Mouse (Mus musculus): ENCODE measurements at regions not wholly inside any gene's neighbourhood (a gene's known extent, or its start where the extent isn't known, plus 50 kb on each side); places are given as distances from the start of the nearest gene placed in this dataset.

GRCm38 (mm10) chr10:25776697-25777096 is 240.6 kb upstream of the Smlr1 start:
- Histone ChIP-seq H3K4me2 (no peak overlapping the region), H3K4me1 (replicated peaks) (no peaks in the 10 kb centered on the region), H3K9me3 (no peaks in the 10 kb centered on the region), H3K9ac (replicated peaks) (no peak overlapping the region), H3K36me3 (no peaks in the 10 kb centered on the region), H3K27me3 (no peaks in the 10 kb centered on the region), H3K4me3 (replicated peaks) (no peak overlapping the region), H3K27ac (no peak overlapping the region)
- no peak for ATAC-seq (ENCODE audit: insufficient number of reproducible peaks, insufficient read depth, low FRiP score, low TSS enrichment, low read depth)
- 88% methylated on average over 11 of the region's 11 CpGs for WGBS

GRCm38 (mm10) chr10:25770051-25770450 is 234.0 kb upstream of the Smlr1 start:
- Histone ChIP-seq H3K4me2 (no peak overlapping the region), H3K36me3 (no peaks in the 10 kb centered on the region), H3K9me3 (no peaks in the 10 kb centered on the region), H3K4me3 (replicated peaks) (no peak overlapping the region), H3K4me1 (replicated peaks) (no peaks in the 10 kb centered on the region), H3K27me3 (no peaks in the 10 kb centered on the region), H3K27ac (no peak overlapping the region), H3K9ac (replicated peaks) (no peak overlapping the region)
- no peak for ATAC-seq (ENCODE audit: insufficient number of reproducible peaks, insufficient read depth, low FRiP score, low TSS enrichment, low read depth)

GRCm38 (mm10) chr10:25768456-25768855 is 232.4 kb upstream of the Smlr1 start:
- H3K4me3 ChIP-seq (replicated peaks): no peak overlapping the region
- no peak overlapping the region for H3K4me2 ChIP-seq
- no peaks in the 10 kb centered on the region for H3K36me3 ChIP-seq
- H3K9me3 ChIP-seq: no peaks in the 10 kb centered on the region
- H3K4me1 ChIP-seq (replicated peaks): no peaks in the 10 kb centered on the region
- 87% methylated on average over 5 of the region's 5 CpGs for WGBS
- no peak overlapping the region for H3K9ac ChIP-seq (replicated peaks)
- no peaks in the 10 kb centered on the region for H3K27me3 ChIP-seq
- no peak overlapping the region for H3K27ac ChIP-seq
- ATAC-seq (ENCODE audit: insufficient number of reproducible peaks, insufficient read depth, low FRiP score, low TSS enrichment, low read depth): no peak

- H3K9ac ChIP-seq (replicated peaks): no peak overlapping the region
- no peaks in the 10 kb centered on the region for H3K36me3 ChIP-seq
- ATAC-seq (ENCODE audit: insufficient number of reproducible peaks, insufficient read depth, low FRiP score, low TSS enrichment, low read depth): no peak
- H3K4me3 ChIP-seq (replicated peaks): no peak overlapping the region
- H3K27ac ChIP-seq: no peak overlapping the region
- WGBS: 53% methylated on average over 3 of the region's 3 CpGs
- no peak overlapping the region for H3K4me2 ChIP-seq
- no peaks in the 10 kb centered on the region for H3K4me1 ChIP-seq (replicated peaks)
- H3K27me3 ChIP-seq: no peaks in the 10 kb centered on the region
- no peaks in the 10 kb centered on the region for H3K9me3 ChIP-seq
Measured at GRCm38 (mm10) chr10:25754300-25754699, 218.2 kb upstream of the Smlr1 start.

DNA sequence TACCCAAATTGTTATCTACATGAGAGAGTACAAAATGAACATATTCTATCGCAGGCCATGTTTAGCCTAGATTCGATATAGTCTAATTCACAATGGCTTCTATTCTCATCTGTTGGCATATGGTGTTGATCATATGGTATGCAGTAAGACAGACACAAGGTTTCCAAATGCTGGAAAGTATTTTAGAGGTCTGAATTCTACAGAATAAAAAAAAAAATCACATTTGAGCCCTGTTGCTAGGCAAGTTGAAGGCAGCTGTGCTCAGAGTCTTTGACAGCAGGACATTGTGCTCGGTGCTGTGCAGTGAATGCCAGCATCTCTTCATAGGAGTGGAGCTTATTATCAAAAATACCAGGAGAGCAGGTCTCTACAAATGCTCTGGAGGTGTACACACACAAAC is 206.6 kb upstream of the Smlr1 start:
- no peak overlapping the region for H3K9ac ChIP-seq (replicated peaks)
- no peak for ATAC-seq (ENCODE audit: insufficient number of reproducible peaks, insufficient read depth, low FRiP score, low TSS enrichment, low read depth)
- no peak overlapping the region for H3K4me2 ChIP-seq
- 78% methylated on average over 3 of the region's 3 CpGs for WGBS
- H3K4me1 ChIP-seq (replicated peaks): no peaks in the 10 kb centered on the region
- no peaks in the 10 kb centered on the region for H3K27me3 ChIP-seq
- no peak overlapping the region for H3K4me3 ChIP-seq (replicated peaks)
- H3K27ac ChIP-seq: no peak overlapping the region
- no peaks in the 10 kb centered on the region for H3K36me3 ChIP-seq
- H3K9me3 ChIP-seq: no peaks in the 10 kb centered on the region

- no peaks in the 10 kb centered on the region for H3K4me1 ChIP-seq (replicated peaks)
- ATAC-seq (ENCODE audit: insufficient number of reproducible peaks, insufficient read depth, low FRiP score, low TSS enrichment, low read depth): no peak
- 75% methylated on average over 2 of the region's 2 CpGs for WGBS
- H3K36me3 ChIP-seq: no peaks in the 10 kb centered on the region
- no peak overlapping the region for H3K4me2 ChIP-seq
- no peak overlapping the region for H3K4me3 ChIP-seq (replicated peaks)
- H3K9ac ChIP-seq (replicated peaks): no peak overlapping the region
- no peaks in the 10 kb centered on the region for H3K27me3 ChIP-seq
- H3K27ac ChIP-seq: no peak overlapping the region
- no peaks in the 10 kb centered on the region for H3K9me3 ChIP-seq
Measured at GRCm38 (mm10) chr10:25740956-25741355, 204.9 kb upstream of the Smlr1 start.

GRCm38 (mm10) chr10:25730470-25730869 is 194.4 kb upstream of the Smlr1 start:
- Histone ChIP-seq H3K4me1 (replicated peaks) (peaks cover 21% of the 10 kb centered on the region), H3K36me3 (no peaks in the 10 kb centered on the region), H3K27me3 (no peaks in the 10 kb centered on the region), H3K4me2 (no peak overlapping the region), H3K9ac (replicated peaks) (no peak overlapping the region), H3K9me3 (no peaks in the 10 kb centered on the region), H3K4me3 (replicated peaks) (no peak overlapping the region), H3K27ac (no peak overlapping the region)
- WGBS: 14% methylated on average over 3 of the region's 3 CpGs
- no peak for ATAC-seq (ENCODE audit: insufficient number of reproducible peaks, insufficient read depth, low FRiP score, low TSS enrichment, low read depth)

DNA sequence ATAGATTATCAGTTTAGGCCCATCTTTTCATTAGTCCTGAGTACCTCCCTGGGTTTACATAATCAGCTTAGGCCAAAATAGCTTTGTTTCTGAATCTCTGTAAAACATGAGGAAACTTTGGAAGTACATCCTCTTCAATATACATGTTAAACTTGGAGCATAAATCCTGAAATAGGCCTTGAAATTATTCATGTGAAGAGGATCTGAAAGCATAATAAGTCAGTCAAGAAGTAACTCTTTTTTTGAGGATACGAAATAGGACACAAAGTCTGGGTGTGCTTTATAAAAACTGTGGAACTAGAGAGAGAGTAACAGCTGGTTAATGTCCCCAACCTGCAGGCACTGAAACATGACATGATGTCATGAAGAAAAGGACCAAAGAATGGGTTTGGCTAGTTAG is 187.9 kb upstream of the Smlr1 start:
- no peak overlapping the region for H3K9ac ChIP-seq (replicated peaks)
- ATAC-seq (ENCODE audit: insufficient number of reproducible peaks, insufficient read depth, low FRiP score, low TSS enrichment, low read depth): no peak

GRCm38 (mm10) chr10:25715747-25716146 is 179.7 kb upstream of the Smlr1 start:
- WGBS: 48% methylated on average over 4 of the region's 4 CpGs

More for the DNA sequence above, 187.9 kb upstream of the Smlr1 start:
- H3K4me3 ChIP-seq (replicated peaks): no peak overlapping the region
- WGBS: 87% methylated on average over 1 of the region's 1 CpGs
- H3K4me2 ChIP-seq: no peak overlapping the region
- no peaks in the 10 kb centered on the region for H3K9me3 ChIP-seq
- H3K27me3 ChIP-seq: no peaks in the 10 kb centered on the region
- no peaks in the 10 kb centered on the region for H3K36me3 ChIP-seq
- H3K27ac ChIP-seq: no peak overlapping the region
- H3K4me1 ChIP-seq (replicated peaks): peaks cover 4% of the 10 kb centered on the region

GRCm38 (mm10) chr10:25714636-25715035 is 178.6 kb upstream of the Smlr1 start:
- Histone ChIP-seq H3K4me1 (replicated peaks) (no peaks in the 10 kb centered on the region), H3K9me3 (no peaks in the 10 kb centered on the region), H3K36me3 (no peaks in the 10 kb centered on the region), H3K9ac (replicated peaks) (no peak overlapping the region), H3K27me3 (no peaks in the 10 kb centered on the region), H3K27ac (no peak overlapping the region), H3K4me2 (no peak overlapping the region), H3K4me3 (replicated peaks) (no peak overlapping the region)
- ATAC-seq (ENCODE audit: insufficient number of reproducible peaks, insufficient read depth, low FRiP score, low TSS enrichment, low read depth): no peak

More at GRCm38 (mm10) chr10:25715747-25716146, 179.7 kb upstream of the Smlr1 start:
- H3K4me3 ChIP-seq (replicated peaks): no peak overlapping the region
- H3K9ac ChIP-seq (replicated peaks): no peak overlapping the region
- no peak overlapping the region for H3K27ac ChIP-seq
- H3K27me3 ChIP-seq: no peaks in the 10 kb centered on the region
- ATAC-seq (ENCODE audit: insufficient number of reproducible peaks, insufficient read depth, low FRiP score, low TSS enrichment, low read depth): no peak
- H3K9me3 ChIP-seq: no peaks in the 10 kb centered on the region
- H3K36me3 ChIP-seq: no peaks in the 10 kb centered on the region
- no peaks in the 10 kb centered on the region for H3K4me1 ChIP-seq (replicated peaks)
- no peak overlapping the region for H3K4me2 ChIP-seq

- Histone ChIP-seq H3K4me3 (replicated peaks) (no peak overlapping the region), H3K9ac (replicated peaks) (no peak overlapping the region), H3K4me1 (replicated peaks) (no peaks in the 10 kb centered on the region), H3K9me3 (no peaks in the 10 kb centered on the region), H3K4me2 (no peak overlapping the region), H3K27ac (no peak overlapping the region), H3K36me3 (no peaks in the 10 kb centered on the region), H3K27me3 (no peaks in the 10 kb centered on the region)
- 77% methylated on average over 12 of the region's 12 CpGs for WGBS
- ATAC-seq (ENCODE audit: insufficient number of reproducible peaks, insufficient read depth, low FRiP score, low TSS enrichment, low read depth): no peak
Measured at GRCm38 (mm10) chr10:25714041-25714440, 178.0 kb upstream of the Smlr1 start.

GRCm38 (mm10) chr10:25707951-25708350 is 171.9 kb upstream of the Smlr1 start:
- Histone ChIP-seq H3K36me3 (no peaks in the 10 kb centered on the region), H3K27ac (no peak overlapping the region), H3K4me1 (replicated peaks) (no peaks in the 10 kb centered on the region), H3K4me3 (replicated peaks) (no peak overlapping the region), H3K4me2 (no peak overlapping the region), H3K9me3 (no peaks in the 10 kb centered on the region), H3K27me3 (no peaks in the 10 kb centered on the region), H3K9ac (replicated peaks) (no peak overlapping the region)
- 48% methylated on average over 7 of the region's 7 CpGs for WGBS
- no peak; the same call in 1 of the 2 replicates for ATAC-seq (ENCODE audit: insufficient number of reproducible peaks, insufficient read depth, low FRiP score, low TSS enrichment, low read depth)

Measured in limb, embryonic 12.5 days (tissue).